ENCODE assay signal across 10 mouse cellular contexts in genomic region chr12:112822676-112823075, GRCm38 (mm10). TPM values are rescaled to one million over a fixed set of nuclear protein-coding genes. Genes with fewer than 3 reads are reported as not detected.
DNase-seq lines count a peak whose midpoint lies in the region; ATAC-seq and TF ChIP-seq lines count a peak whose summit lies in the region.
"Had no signal": no experiment of that assay in that cellular context is flagged by ENCODE, and none has a peak within 500 bp of the region (broad histone marks: within the 10 kb centered on the region; RNA-seq: fewer than 3 reads in every experiment).

No protein-coding gene starts in this region.

- H3K36me3 ChIP-seq in heart, embryonic 16.5 days (ENCODE audit: control insufficient read depth, insufficient read depth), result peaks cover 33% of the 10 kb centered on the region
- H3K36me3 ChIP-seq in spleen, adult 2 months (ENCODE audit: control insufficient read depth, insufficient read depth, low read length), result peaks cover 17% of the 10 kb centered on the region

- peak overlapping the region; percentile 57 for H3K27ac ChIP-seq in heart, embryonic 16.5 days (ENCODE audit: low read length)
- peak overlapping the region; percentile 45 for H3K27ac ChIP-seq in spleen, adult 2 months (ENCODE audit: insufficient read depth, low read length)
- H3K27ac ChIP-seq: macrophage had no signal

- peaks cover 58% of the 10 kb centered on the region for H3K4me1 ChIP-seq in heart, embryonic 16.5 days (ENCODE audit: control insufficient read depth, insufficient read depth, low read length)
- peaks cover 25% of the 10 kb centered on the region for H3K4me1 ChIP-seq in spleen, adult 2 months (ENCODE audit: control insufficient read depth, insufficient read depth, insufficient read length)

- DNase-seq in heart, adult 9 months (ENCODE audit: low spot score in 2 of 2), result no peak
- no peak for DNase-seq in spleen, adult 2 months (ENCODE audit: low read depth in 1 of 2, low spot score in 2 of 2)
- no peak for DNase-seq in spleen, adult 12 weeks (ENCODE audit: low spot score)
- DNase-seq in gonadal fat pad, adult 2 months (ENCODE audit: low read depth), result peak; percentile 87
- no peak for DNase-seq in c-Kit-positive CD71-positive TER-119-positive erythroid progenitor cells, embryonic 14.5 days (ENCODE audit: low spot score)
- DNase-seq in testis, postnatal 14 days (ENCODE audit: low spot score), result no peak
- DNase-seq: adrenal gland, postnatal 36 days; kidney, postnatal 36 days had no signal

- no peak overlapping the region for H3K9ac ChIP-seq in heart, embryonic 16.5 days (ENCODE audit: low read length)

- H3K4me2 ChIP-seq in heart, embryonic 16.5 days (ENCODE audit: low read depth, low read length), result no peak overlapping the region

- ATAC-seq in heart, embryonic 16.5 days (replicated peaks; ENCODE audit: extremely low read depth, insufficient read depth, low FRiP score), result no peak

- no peak for TF ChIP-seq POLR2A in spleen, adult 2 months (IDR thresholded peaks at IDR 0.05; ENCODE audit: low read depth, low read length)

- H3K4me3 ChIP-seq in heart, embryonic 16.5 days (ENCODE audit: low read length), result no peak overlapping the region
- no peak overlapping the region for H3K4me3 ChIP-seq in spleen, adult 2 months (ENCODE audit: extremely low read depth, insufficient read depth, insufficient read length)

- no peaks in the 10 kb centered on the region for H3K9me3 ChIP-seq in heart, embryonic 16.5 days (replicated peaks; ENCODE audit: control insufficient read depth, low read length)

- no peak for TF ChIP-seq CTCF in spleen, adult 2 months (IDR thresholded peaks at IDR 0.05; ENCODE audit: extremely low read depth, insufficient read depth, insufficient read length, insufficient replicate concordance)

- H3K27me3 ChIP-seq in heart, embryonic 16.5 days (ENCODE audit: control insufficient read depth, insufficient read depth, low read length), result no peaks in the 10 kb centered on the region
- no peaks in the 10 kb centered on the region for H3K27me3 ChIP-seq in spleen, adult 2 months (ENCODE audit: control insufficient read depth, insufficient read depth, low read length)

- WGBS in heart, embryonic 16.5 days, result 56% methylated on average over 2 of the region's 2 CpGs
- WGBS in spleen, adult 2 months, result 76% methylated on average over 2 of the region's 2 CpGs

RNA-seq across cellular contexts. Expression of gene Cdca4, which starts 6.5 kb away (rescaled TPM):
- polyA plus RNA-seq in heart, embryonic 16.5 days (2015; fragmentation: Nextera tagmentation; extraction: Ambion mirVana), result 44.7 and 53.2 TPM in 2 replicates
- polyA plus RNA-seq in spleen, adult 2 months (2012; rRNA removed), result 30.4 and 34.0 TPM in 2 replicates
- polyA plus RNA-seq in gonadal fat pad, adult 2 months (2012; rRNA removed), result 16.2 and 17.9 TPM in 2 replicates

RNA-seq across cellular contexts. Expression of gene Clba1, which starts 13.9 kb away (rescaled TPM):
- 6.0 and 8.4 TPM in 2 replicates for polyA plus RNA-seq in heart, embryonic 16.5 days (2015; fragmentation: Nextera tagmentation; extraction: Ambion mirVana)
- polyA plus RNA-seq in spleen, adult 2 months (2012; rRNA removed), result 0.83 and 1.1 TPM in 2 replicates
- 8.3 and 9.7 TPM in 2 replicates for polyA plus RNA-seq in gonadal fat pad, adult 2 months (2012; rRNA removed)

RNA-seq across cellular contexts. Expression of gene Ahnak2, which starts 20.2 kb away (rescaled TPM):
- 2.0 and 2.1 TPM in 2 replicates for polyA plus RNA-seq in heart, embryonic 16.5 days (2015; fragmentation: Nextera tagmentation; extraction: Ambion mirVana)
- polyA plus RNA-seq in spleen, adult 2 months (2012; rRNA removed), result 0.46 and 0.83 TPM in 2 replicates
- 4.7 and 5.2 TPM in 2 replicates for polyA plus RNA-seq in gonadal fat pad, adult 2 months (2012; rRNA removed)

RNA-seq across cellular contexts. Expression of gene Gpr132, which starts 45.4 kb away (rescaled TPM):
- 1.4 and 3.6 TPM in 2 replicates for polyA plus RNA-seq in heart, embryonic 16.5 days (2015; fragmentation: Nextera tagmentation; extraction: Ambion mirVana)
- 77.9 and 81.1 TPM in 2 replicates for polyA plus RNA-seq in spleen, adult 2 months (2012; rRNA removed)
- polyA plus RNA-seq in gonadal fat pad, adult 2 months (2012; rRNA removed), result 2.6 and 3.7 TPM in 2 replicates
